Mouse (Mus musculus): Measurements from ENCODE around the gene Grb7.

DNA sequence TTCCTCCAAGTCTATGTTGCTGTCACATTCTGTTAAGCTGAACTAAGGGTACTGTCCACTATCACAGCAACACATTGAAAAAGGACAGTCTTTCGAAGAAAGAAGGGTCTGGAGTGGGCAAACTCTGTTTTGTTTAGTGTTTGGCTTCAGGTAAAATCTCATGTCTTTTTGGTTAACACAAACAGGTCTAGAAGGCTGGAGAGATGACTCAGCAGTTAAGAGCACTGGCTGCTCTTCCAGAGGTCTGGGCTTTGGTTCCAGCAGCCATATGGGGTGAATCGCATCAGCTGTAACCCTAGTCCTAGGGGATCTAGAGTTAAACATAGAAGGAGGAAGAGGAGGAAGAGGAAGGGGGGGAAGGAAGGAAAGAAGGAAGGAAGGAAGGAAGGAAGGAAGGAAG lies 39.6 kb downstream of the Grb7 start:
- TF ChIP-seq CTCF (IDR thresholded peaks at IDR 0.05; ENCODE audit: control insufficient read depth, insufficient read depth, insufficient replicate concordance, low read depth, low read length) = no peak
- no peak for TF ChIP-seq POLR2A (IDR thresholded peaks at IDR 0.05; ENCODE audit: control insufficient read depth, low read depth, low read length)
